Mouse (Mus musculus) MEL (cell line): ENCODE results near the gene Adarb1. TPM values are rescaled to one million over a fixed set of nuclear protein-coding genes. Genes with fewer than 3 reads are reported as not detected.

Experiments
- DNase-seq: peaks from one replicate; pipeline ENCODE4 v3.0.0; 2011; ENCODE audit warnings: low read depth, low spot score
- H3K27ac ChIP-seq: 2 replicates; pipeline ENCODE4 v1.5.1; 2012; ENCODE audit warnings: low read depth, mild to moderate bottlenecking, control low read depth, low read length, moderate library complexity; ENCODE audit not compliant: control insufficient read depth
- H3K27me3 ChIP-seq, 2 experiments: fragments of 150-350 bp in 1 of 2; sonication (generic) in 1 of 2; 2 replicates each; pipeline ENCODE4 v1.6.1; 2012; ENCODE audit warnings: low read length in 2 of 2, mild to moderate bottlenecking in 2 of 2, improper control_type of control experiment in 1 of 2, moderate library complexity in 1 of 2; ENCODE audit not compliant: insufficient read depth in 2 of 2, control insufficient read depth in 1 of 2
- H3K36me3 ChIP-seq, 2 experiments: 2 replicates each; pipeline ENCODE4 v1.6.1; 2012 to 2014; ENCODE audit warnings: low read length in 2 of 2, improper control_type of control experiment in 1 of 2, inconsistent platforms in 1 of 2, mild to moderate bottlenecking in 1 of 2; ENCODE audit not compliant: insufficient read depth in 2 of 2, control insufficient read depth in 1 of 2
- H3K4me1 ChIP-seq, 2 experiments: fragments of 150-350 bp in 1 of 2; sonication (generic) in 1 of 2; 2 replicates each; pipeline ENCODE4 v1.6.1; 2012; ENCODE audit warnings: low read length in 2 of 2, improper control_type of control experiment in 1 of 2, mild to moderate bottlenecking in 1 of 2; ENCODE audit not compliant: insufficient read depth in 2 of 2, control insufficient read depth in 1 of 2
- H3K4me3 ChIP-seq, 2 experiments: fragments of 150-350 bp in 1 of 2; sonication (generic) in 1 of 2; 2 replicates each; pipeline ENCODE4 v1.5.1; 2012; ENCODE audit warnings: low read depth in 2 of 2, low read length in 2 of 2, mild to moderate bottlenecking in 2 of 2, moderate library complexity in 2 of 2, control low read depth in 1 of 2, improper control_type of control experiment in 1 of 2; ENCODE audit not compliant: control insufficient read depth in 1 of 2, insufficient read depth in 1 of 2
- H3K79me2 ChIP-seq: 2 replicates; pipeline ENCODE4 v1.6.1; 2012; ENCODE audit warnings: mild to moderate bottlenecking, low read length, moderate library complexity; ENCODE audit not compliant: control insufficient read depth, poor library complexity, insufficient read depth
- H3K9ac ChIP-seq: 2 replicates; pipeline ENCODE4 v1.6.1; 2012; ENCODE audit warnings: low read depth, mild to moderate bottlenecking, control low read depth, low read length, moderate library complexity; ENCODE audit not compliant: control insufficient read depth, poor library complexity, severe bottlenecking
- H3K9me3 ChIP-seq: fragments of 150-350 bp; sonication (generic); replicated peaks from 2 replicates; pipeline ENCODE4 v1.6.1; 2012; ENCODE audit warnings: mild to moderate bottlenecking, low read length, improper control_type of control experiment, moderate library complexity; ENCODE audit not compliant: insufficient read depth
- BHLHE40 ChIP-seq: IDR thresholded peaks from 2 replicates; pipeline ENCODE4 v1.6.1; 2012; ENCODE audit warnings: low read depth, mild to moderate bottlenecking, inconsistent platforms, low read length, improper control_type of control experiment, borderline replicate concordance
- ELF1 ChIP-seq: IDR thresholded peaks from 2 replicates; pipeline ENCODE4 v1.6.1; 2014; ENCODE audit warnings: low read depth, mild to moderate bottlenecking, inconsistent platforms, low read length, improper control_type of control experiment, moderate library complexity
- ETS1 ChIP-seq: IDR thresholded peaks from 2 replicates; pipeline ENCODE4 v1.6.1; 2012; ENCODE audit warnings: low read depth, mild to moderate bottlenecking, inconsistent platforms, low read length, improper control_type of control experiment, moderate library complexity
- GABPA ChIP-seq: IDR thresholded peaks from 2 replicates; pipeline ENCODE4 v1.6.1; 2012; ENCODE audit warnings: low read depth, mild to moderate bottlenecking, inconsistent platforms, low read length, improper control_type of control experiment, moderate library complexity
- HCFC1 ChIP-seq: IDR thresholded peaks from 2 replicates; pipeline ENCODE4 v1.6.1; 2012; ENCODE audit warnings: low read depth, mild to moderate bottlenecking, inconsistent platforms, low read length, improper control_type of control experiment, moderate library complexity
- MAFK ChIP-seq: IDR thresholded peaks from 2 replicates; pipeline ENCODE4 v1.6.1; 2011; ENCODE audit warnings: low read depth, mild to moderate bottlenecking, low read length, improper control_type of control experiment, borderline replicate concordance
- MEF2A ChIP-seq: IDR thresholded peaks from 2 replicates; pipeline ENCODE4 v1.6.1; 2014; ENCODE audit warnings: low read depth, mild to moderate bottlenecking, inconsistent platforms, low read length, improper control_type of control experiment; ENCODE audit not compliant: poor library complexity, insufficient replicate concordance, severe bottlenecking; ENCODE audit errors: extremely low read depth
- MYB ChIP-seq: IDR thresholded peaks from 2 replicates; pipeline ENCODE4 v1.6.1; 2011; ENCODE audit warnings: mild to moderate bottlenecking, low read depth, low read length, improper control_type of control experiment
- NELFE ChIP-seq: IDR thresholded peaks from 2 replicates; pipeline ENCODE4 v1.6.1; 2011; ENCODE audit warnings: low read depth, low read length, improper control_type of control experiment
- POLR2A ChIP-seq, 2 experiments: IDR thresholded peaks; 2 replicates each; pipeline ENCODE4 v1.6.1; 2011 to 2012; ENCODE audit warnings: low read length in 2 of 2, mild to moderate bottlenecking in 2 of 2, control low read depth in 1 of 2, improper control_type of control experiment in 1 of 2, low read depth in 1 of 2, moderate library complexity in 1 of 2; ENCODE audit not compliant: control insufficient read depth in 1 of 2, insufficient read depth in 1 of 2, poor library complexity in 1 of 2
- RAD21 ChIP-seq: IDR thresholded peaks from 2 replicates; pipeline ENCODE4 v1.6.1; 2011; ENCODE audit warnings: mild to moderate bottlenecking, low read depth, low read length, improper control_type of control experiment
- SIN3A ChIP-seq: IDR thresholded peaks from 2 replicates; pipeline ENCODE4 v1.6.1; 2012; ENCODE audit warnings: low read length, improper control_type of control experiment, inconsistent platforms
- TAL1 ChIP-seq: IDR thresholded peaks from 2 replicates; pipeline ENCODE4 v1.6.1; 2012; ENCODE audit warnings: mild to moderate bottlenecking, inconsistent platforms, low read length, moderate library complexity, mixed read lengths
- TCF12 ChIP-seq: IDR thresholded peaks from 2 replicates; pipeline ENCODE4 v1.6.1; 2014; ENCODE audit warnings: low read depth, mild to moderate bottlenecking, inconsistent platforms, low read length, improper control_type of control experiment, moderate library complexity
- USF1 ChIP-seq: IDR thresholded peaks from 2 replicates; pipeline ENCODE4 v1.6.1; 2014; ENCODE audit warnings: low read depth, mild to moderate bottlenecking, inconsistent platforms, low read length, improper control_type of control experiment, moderate library complexity
- USF2 ChIP-seq, 2 experiments: IDR thresholded peaks; 2 replicates each; pipeline ENCODE4 v1.6.1; 2011 to 2012; ENCODE audit warnings: improper control_type of control experiment in 2 of 2, low read length in 2 of 2, borderline replicate concordance in 1 of 2, inconsistent platforms in 1 of 2, low read depth in 1 of 2, mild to moderate bottlenecking in 1 of 2; ENCODE audit not compliant: insufficient read depth in 1 of 2
- ZC3H11A ChIP-seq: IDR thresholded peaks from 2 replicates; pipeline ENCODE4 v1.6.1; 2012; ENCODE audit warnings: low read depth, mild to moderate bottlenecking, inconsistent platforms, low read length, improper control_type of control experiment
- ZKSCAN1 ChIP-seq: IDR thresholded peaks from 2 replicates; pipeline ENCODE4 v1.6.1; 2012; ENCODE audit warnings: low read depth, mild to moderate bottlenecking, inconsistent platforms, low read length, improper control_type of control experiment, moderate library complexity
- ZNF384 ChIP-seq: IDR thresholded peaks from 2 replicates; pipeline ENCODE4 v1.6.1; 2012; ENCODE audit warnings: low read depth, mild to moderate bottlenecking, inconsistent platforms, low read length, improper control_type of control experiment
- polyA plus RNA-seq, 2 experiments: library from polyadenylated mRNA; stranded (reverse) in 1 of 2; unstranded in 1 of 2; fragments of >175 nt in 1 of 2; fragments of >200 nt in 1 of 2; gene quantifications; 2 replicates each; pipeline versions ENCODE4 v1.2.1 to v1.2.4; 2012; ENCODE audit warnings: low replicate concordance in 2 of 2, low read depth in 1 of 2; ENCODE audit not compliant: insufficient read length in 2 of 2, insufficient read depth in 1 of 2, missing spikeins in 1 of 2
- total RNA-seq: library from RNA; depleted of rRNA; stranded (reverse); fragments of 300-350 nt; gene quantifications from 2 replicates; pipeline ENCODE4 v1.2.3, GENCODE M21; 2012

Gene Adarb1
- total and polyA plus RNA-seq, 3 experiments = 2.4 to 3.8 TPM; not detected in 1

DNA sequence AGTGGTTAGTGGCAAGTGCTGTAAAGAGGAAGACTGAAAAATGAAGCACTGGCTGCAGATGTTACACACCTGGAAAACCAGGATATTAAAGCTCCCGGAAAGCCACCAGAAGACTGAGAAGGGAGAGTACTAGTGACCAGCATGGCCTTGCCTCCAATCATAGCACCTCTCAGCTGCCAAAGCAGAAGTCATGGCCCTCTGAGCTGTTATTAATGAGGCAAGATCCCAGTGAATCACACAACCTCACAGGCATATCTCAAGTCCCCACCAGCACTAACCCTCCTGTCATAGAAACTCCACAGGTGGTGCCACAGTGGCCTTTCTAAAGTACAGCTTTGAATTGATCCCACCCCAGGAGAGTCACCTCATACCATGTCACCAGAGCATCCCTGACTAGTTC lies 22.1 kb downstream of the Adarb1 start:
- Histone ChIP-seq H3K9ac (no peak overlapping the region), H3K27ac (no peak overlapping the region)
- TF ChIP-seq MYB (no peak), HCFC1 (no peak), MEF2A (no peak), POLR2A (IDR thresholded peaks at IDR 0.05; ENCODE audit: control insufficient read depth in 1 of 2, insufficient read depth in 1 of 2, low read depth in 1 of 2, low read length in 2 of 2, poor library complexity in 1 of 2) (no peak), USF1 (no peak), NELFE (no peak), TAL1 (no peak), ZC3H11A (no peak), ZNF384 (no peak), SIN3A (no peak)
- TF ChIP-seq, all 39 proteins: peak for 0
- Histone ChIP-seq H3K9me3 (no peaks in the 10 kb centered on the region), H3K36me3 (no peaks in the 10 kb centered on the region), H3K4me3 (no peak overlapping the region), H3K27me3 (no peaks in the 10 kb centered on the region; a peak in 2 of 4 replicates), H3K79me2 (no peaks in the 10 kb centered on the region), H3K4me1 (no peaks in the 10 kb centered on the region)
- DNase-seq = no peak

DNA sequence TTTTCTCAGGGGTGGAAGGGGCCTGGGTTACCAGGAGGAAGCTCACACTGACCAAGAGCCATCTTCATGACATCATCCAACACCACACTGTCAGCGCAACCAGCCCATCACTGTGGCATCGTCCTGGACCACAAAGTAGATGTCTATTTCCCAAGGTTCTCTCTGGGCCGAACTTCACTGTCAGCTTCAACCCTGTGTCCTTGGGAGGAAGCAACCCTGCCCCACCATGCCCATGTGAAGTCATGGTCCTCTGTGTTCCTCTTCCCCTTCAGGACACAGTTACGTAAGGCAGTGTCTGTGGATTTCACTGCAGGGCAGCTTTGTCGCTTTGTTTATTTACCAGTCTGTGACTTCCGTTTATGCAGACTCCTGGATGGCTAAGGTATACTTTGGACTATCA lies 27.0 kb downstream of the Adarb1 start:
- H3K9ac ChIP-seq = no peak overlapping the region
- no peaks in the 10 kb centered on the region; a peak in 2 of 4 replicates for H3K27me3 ChIP-seq
- H3K79me2 ChIP-seq = no peaks in the 10 kb centered on the region
- H3K4me1 ChIP-seq = no peaks in the 10 kb centered on the region
- no peak for DNase-seq
- no peak for TF ChIP-seq TCF12
- no peak for TF ChIP-seq USF2 (IDR thresholded peaks at IDR 0.05; ENCODE audit: borderline replicate concordance in 1 of 2, insufficient read depth in 1 of 2, low read depth in 1 of 2, low read length in 2 of 2)
- TF ChIP-seq SIN3A = no peak
- no peak for TF ChIP-seq MEF2A
- TF ChIP-seq MAFK = no peak
- no peaks in the 10 kb centered on the region for H3K36me3 ChIP-seq
- H3K9me3 ChIP-seq = no peaks in the 10 kb centered on the region
- H3K27ac ChIP-seq = no peak overlapping the region
- H3K4me3 ChIP-seq = no peak overlapping the region

- DNase-seq = no peak
- Histone ChIP-seq H3K27ac (no peak overlapping the region), H3K79me2 (no peaks in the 10 kb centered on the region), H3K9me3 (no peaks in the 10 kb centered on the region), H3K27me3 (no peaks in the 10 kb centered on the region; a peak in 1 of 4 replicates), H3K36me3 (no peaks in the 10 kb centered on the region), H3K4me1 (no peaks in the 10 kb centered on the region), H3K4me3 (no peak overlapping the region), H3K9ac (no peak overlapping the region)
- TF ChIP-seq ETS1 = no peak
- no peak for TF ChIP-seq ELF1
- TF ChIP-seq ZKSCAN1 = no peak
- TF ChIP-seq HCFC1 = no peak
- TF ChIP-seq BHLHE40 = no peak
- TF ChIP-seq RAD21 = no peak
- TF ChIP-seq GABPA = no peak
Measured at GRCm38 (mm10) chr10:77387558-77387957, 30.5 kb downstream of the Adarb1 start.
